Mouse (Mus musculus) hindbrain, embryonic 13.5 days (tissue): ENCODE data around the gene Fsd1. TPM values are rescaled to one million over a fixed set of nuclear protein-coding genes. Genes with fewer than 3 reads are reported as not detected.
A peak's percentile ranks its signal among the peaks of the same experiment; 100 is the strongest.
"Not testable (repeated sequence)": the region's sequence is repeated elsewhere in the genome, so short reads cannot be mapped to it uniquely, and the experiment has no call there.

ENCODE experiments used
- ATAC-seq: fragments of 200-750 bp; cut with Nextera tagmentation; 2 replicates; pipeline ENCODE4 v1.8.0; 2017; ENCODE audit warnings: moderate TSS enrichment; ENCODE audit not compliant: low FRiP score
- H3K27ac ChIP-seq: fragments of 300-500 bp; sonication (generic); 2 replicates; pipeline ENCODE4 v1.5.1; 2015; ENCODE audit warnings: inconsistent platforms, mild to moderate bottlenecking, moderate library complexity
- H3K27me3 ChIP-seq: fragments of 300-500 bp; sonication (generic); 2 replicates; pipeline ENCODE4 v1.6.1; 2015; ENCODE audit warnings: mild to moderate bottlenecking, inconsistent platforms
- H3K36me3 ChIP-seq: fragments of 300-500 bp; sonication (generic); 2 replicates; pipeline ENCODE4 v1.6.1; 2015; ENCODE audit warnings: mild to moderate bottlenecking, inconsistent platforms
- H3K4me1 ChIP-seq: fragments of 300-500 bp; sonication (generic); replicated peaks from 2 replicates; pipeline ENCODE4 v1.6.1; 2015; ENCODE audit warnings: inconsistent platforms
- H3K4me2 ChIP-seq: fragments of 300-500 bp; sonication (generic); 2 replicates; pipeline ENCODE4 v1.6.1; 2015; ENCODE audit warnings: inconsistent platforms, mild to moderate bottlenecking, moderate library complexity
- H3K4me3 ChIP-seq: fragments of 300-500 bp; sonication (generic); 2 replicates; pipeline ENCODE4 v1.5.1; 2015; ENCODE audit warnings: mild to moderate bottlenecking, inconsistent platforms
- H3K9ac ChIP-seq: fragments of 300-500 bp; sonication (generic); 2 replicates; pipeline ENCODE4 v1.6.1; 2015; ENCODE audit warnings: mild to moderate bottlenecking, inconsistent platforms
- H3K9me3 ChIP-seq: fragments of 300-500 bp; sonication (generic); 2 replicates; pipeline ENCODE4 v1.6.1; 2016; ENCODE audit warnings: inconsistent platforms
- WGBS: fragments of 180-500 bp; shearing (Covaris S2); methylation state at CpG from one replicate; pipeline ENCODE4 v1.1.7; 2015; 5-methylcytosine and 5-hydroxymethylcytosine counted together
- polyA plus RNA-seq: library from polyadenylated mRNA; unstranded; fragments of >200 nt; fragmentation: Nextera tagmentation; extraction: Ambion mirVana; gene quantifications from 2 replicates; pipeline ENCODE4 v1.2.1, GENCODE M21; 2015

Gene Fsd1
- polyA plus RNA-seq, result 159 and 172 TPM in 2 replicates

DNA sequence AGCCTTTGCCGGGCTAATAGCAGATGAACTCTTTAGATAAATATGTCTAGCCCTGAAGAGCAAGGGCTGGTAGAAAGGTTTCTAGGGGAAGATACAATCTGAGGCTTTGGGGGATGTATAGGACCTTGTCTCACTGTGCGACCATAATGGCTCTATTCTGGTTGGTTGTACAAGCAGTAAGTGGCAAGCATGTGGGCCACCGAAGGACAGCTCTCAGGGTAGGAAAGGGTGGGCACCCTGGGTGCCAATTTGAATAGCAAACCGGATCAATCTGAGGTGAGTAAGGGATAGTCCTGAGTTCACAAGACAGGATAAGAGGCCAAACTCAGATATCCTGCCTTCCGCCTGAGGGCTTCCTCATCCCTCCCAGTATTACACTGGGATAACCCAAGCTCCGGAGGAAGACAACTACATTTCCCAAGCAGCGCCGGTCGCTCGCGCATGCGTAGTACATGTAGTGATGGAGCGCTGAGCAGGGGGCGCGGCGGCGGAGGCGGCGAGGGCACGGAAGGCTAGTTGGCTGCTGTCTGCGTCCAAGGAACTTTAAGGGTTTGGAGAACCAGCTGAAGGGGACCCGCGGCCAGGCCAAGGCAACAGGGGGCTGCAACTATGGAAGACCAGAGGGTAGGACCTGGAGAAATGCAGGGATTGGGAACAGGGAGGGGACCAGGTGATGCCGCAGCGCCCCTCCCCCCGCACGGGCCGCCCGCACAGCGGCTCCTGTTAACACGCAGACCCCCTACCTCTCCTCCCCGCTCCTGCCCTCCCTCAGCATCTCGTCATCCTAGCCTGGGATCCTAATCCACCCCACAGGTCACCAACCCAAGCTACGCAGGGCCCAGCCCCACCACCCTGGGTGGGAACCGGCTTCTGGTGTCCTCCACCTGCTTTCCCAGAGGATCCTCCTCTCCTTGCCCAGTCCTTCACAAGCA is at the start of gene Fsd1:
Fsd1 (plus strand) TSS at position 480 of the 932 bp plus-strand sequence.
- peak within 1 kb of the TSS; percentile 76 for H3K4me3 ChIP-seq
- H3K9me3 ChIP-seq, result no peaks in the 10 kb centered on the region
- peaks cover 27% of the 10 kb centered on the region for H3K36me3 ChIP-seq
- H3K27ac ChIP-seq, result peak within 1 kb of the TSS; percentile 85
- H3K27me3 ChIP-seq, result no peaks in the 10 kb centered on the region
- H3K9ac ChIP-seq, result peak within 1 kb of the TSS; percentile 94
- peak; percentile 83 for ATAC-seq
- peaks cover 19% of the 10 kb centered on the region for H3K4me1 ChIP-seq
- 8% methylated on average over 35 of the region's 35 CpGs for WGBS
- H3K4me2 ChIP-seq, result peak within 1 kb of the TSS; percentile 72

DNA sequence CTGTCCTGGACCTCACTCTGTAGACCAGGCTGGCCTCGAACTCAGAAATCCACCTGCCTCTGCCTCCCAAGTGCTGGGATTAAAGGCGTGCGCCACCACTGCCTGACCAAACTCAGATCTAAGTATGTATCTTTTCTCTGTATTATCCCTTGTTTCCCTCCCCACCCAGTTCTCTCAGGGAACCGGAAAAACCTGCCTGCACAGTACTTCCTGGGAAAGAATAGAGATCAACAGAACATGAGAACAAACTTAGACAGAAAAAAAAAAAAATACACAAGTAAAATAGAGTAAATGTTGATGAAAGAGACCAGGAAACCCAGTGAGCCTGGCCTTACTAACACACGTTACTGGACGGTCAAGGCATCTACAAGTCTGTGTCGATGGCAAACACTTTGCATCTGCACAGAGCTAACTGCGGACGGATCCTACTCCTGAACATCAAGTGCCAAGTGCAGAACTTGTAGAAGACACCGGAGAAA is 41.9 kb upstream of the Fsd1 start:
- 37% methylated on average over 10 of the region's 10 CpGs for WGBS
- peak overlapping the region; percentile 95 for H3K27ac ChIP-seq
- H3K9me3 ChIP-seq, ATAC-seq, H3K27me3 ChIP-seq: not testable (repeated sequence)
- peak overlapping the region; percentile 51 for H3K4me3 ChIP-seq
- H3K4me2 ChIP-seq, result peak overlapping the region; percentile 74
- H3K4me1 ChIP-seq, result peaks cover 12% of the 10 kb centered on the region
- H3K9ac ChIP-seq, result peak overlapping the region; percentile 75
- peaks cover 17% of the 10 kb centered on the region for H3K36me3 ChIP-seq

- peak overlapping the region; percentile 95 for H3K27ac ChIP-seq
- ATAC-seq, result peak; percentile 99
- H3K4me2 ChIP-seq, result peak overlapping the region; percentile 74
- under 1% methylated on average over 56 of the region's 56 CpGs for WGBS
- H3K4me1 ChIP-seq, result peaks cover 12% of the 10 kb centered on the region
- peak overlapping the region; percentile 51 for H3K4me3 ChIP-seq
- not testable (repeated sequence) for H3K9me3 ChIP-seq, H3K27me3 ChIP-seq
- peak overlapping the region; percentile 75 for H3K9ac ChIP-seq
- H3K36me3 ChIP-seq, result peaks cover 10% of the 10 kb centered on the region
These were observed 41.2 kb upstream of the Fsd1 start for GRCm38 (mm10) chr17:55944866-55945682.

DNA sequence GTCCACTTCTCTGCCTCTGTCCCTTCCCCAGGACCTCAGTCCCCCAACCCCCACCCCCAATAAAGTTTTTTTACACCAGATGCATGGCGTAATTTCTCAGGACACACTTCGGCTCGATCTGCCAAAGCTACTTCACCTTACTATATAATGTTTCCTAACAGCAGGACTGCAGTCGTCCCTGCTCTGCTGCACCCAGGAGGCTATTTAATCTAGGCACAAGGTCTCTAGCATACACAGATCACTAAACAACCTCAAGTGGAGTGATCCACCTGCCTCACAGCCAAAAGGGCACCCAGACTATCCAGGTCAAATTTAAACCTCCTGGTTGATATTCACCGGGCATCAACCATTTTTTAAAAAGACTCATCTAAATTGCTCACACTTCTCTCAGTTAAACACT is 40.6 kb upstream of the Fsd1 start:
- H3K9me3 ChIP-seq, result peaks cover 4% of the 10 kb centered on the region; the same call in 1 of the 2 replicates
- H3K4me1 ChIP-seq, result peaks cover 12% of the 10 kb centered on the region
- H3K4me2 ChIP-seq, result peak overlapping the region; percentile 74
- no peak for ATAC-seq
- peak overlapping the region; percentile 95 for H3K27ac ChIP-seq
- H3K9ac ChIP-seq, result peak overlapping the region; percentile 75
- 0 out of 2 replicates have a peak, but pooled peaks cover 3% of the 10 kb centered on the region for H3K27me3 ChIP-seq
- peaks cover 4% of the 10 kb centered on the region for H3K36me3 ChIP-seq
- H3K4me3 ChIP-seq, result peak overlapping the region; percentile 51
- WGBS, result 35% methylated on average over 5 of the region's 5 CpGs

DNA sequence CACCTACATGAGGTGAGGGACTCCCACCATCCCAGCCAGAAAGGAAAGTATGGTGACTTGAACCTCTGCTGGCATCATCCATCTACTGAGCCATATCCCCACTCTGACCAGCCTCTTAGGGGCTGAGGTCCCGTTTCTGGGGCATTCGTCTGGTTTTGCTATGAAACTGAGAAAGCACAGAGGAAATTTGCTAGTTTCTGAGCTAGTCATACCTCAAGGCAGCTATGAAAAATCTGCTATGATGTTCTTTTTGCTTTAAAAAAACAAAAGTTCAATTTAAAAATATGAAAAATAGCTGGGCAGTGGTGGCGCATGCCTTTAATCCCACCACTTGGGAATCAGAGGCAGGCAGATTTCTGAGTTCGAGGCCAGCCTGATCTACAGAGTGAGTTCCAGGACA is 37.7 kb upstream of the Fsd1 start:
- 93% methylated on average over 4 of the region's 4 CpGs for WGBS
- no peak overlapping the region for H3K4me3 ChIP-seq
- no peaks in the 10 kb centered on the region for H3K9me3 ChIP-seq
- H3K27ac ChIP-seq, result no peak overlapping the region
- ATAC-seq, result no peak
- 0 out of 2 replicates have a peak, but pooled peaks cover 8% of the 10 kb centered on the region for H3K27me3 ChIP-seq
- peaks cover 12% of the 10 kb centered on the region for H3K4me1 ChIP-seq
- H3K9ac ChIP-seq, result no peak overlapping the region
- no peaks in the 10 kb centered on the region for H3K36me3 ChIP-seq
- no peak overlapping the region for H3K4me2 ChIP-seq

DNA sequence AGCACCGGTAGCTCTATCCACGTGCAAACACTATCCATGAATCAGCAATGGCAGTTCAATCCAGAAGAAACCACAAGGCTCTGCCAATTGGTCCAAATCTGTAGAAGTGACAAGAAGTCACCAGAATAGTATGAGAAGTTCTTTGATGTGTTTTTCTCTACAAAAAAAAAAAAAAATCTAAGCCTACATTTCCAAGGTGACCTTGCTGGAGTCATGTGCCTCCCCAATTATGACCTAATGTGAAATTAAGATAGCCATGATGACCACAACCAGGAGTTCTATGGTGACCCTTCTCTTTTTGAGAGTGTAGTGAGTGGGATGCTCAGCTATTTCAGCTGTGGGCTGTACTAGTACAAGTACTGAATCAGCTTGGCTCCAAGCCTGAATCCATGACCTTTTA is 36.9 kb upstream of the Fsd1 start, which contains the start of gene Zfp119b:
Zfp119b (minus strand) TSS at position 101 of the 400 bp plus-strand sequence.
- Histone ChIP-seq H3K27me3 (peaks cover 16% of the 10 kb centered on the region), H3K4me1 (peaks cover 10% of the 10 kb centered on the region), H3K9me3 (no peaks in the 10 kb centered on the region), H3K9ac (no peak within 1 kb of the TSS), H3K27ac (no peak within 1 kb of the TSS), H3K4me2 (no peak within 1 kb of the TSS), H3K4me3 (no peak within 1 kb of the TSS), H3K36me3 (no peaks in the 10 kb centered on the region)
- WGBS, result 93% methylated on average over 2 of the region's 2 CpGs
- ATAC-seq, result no peak

DNA sequence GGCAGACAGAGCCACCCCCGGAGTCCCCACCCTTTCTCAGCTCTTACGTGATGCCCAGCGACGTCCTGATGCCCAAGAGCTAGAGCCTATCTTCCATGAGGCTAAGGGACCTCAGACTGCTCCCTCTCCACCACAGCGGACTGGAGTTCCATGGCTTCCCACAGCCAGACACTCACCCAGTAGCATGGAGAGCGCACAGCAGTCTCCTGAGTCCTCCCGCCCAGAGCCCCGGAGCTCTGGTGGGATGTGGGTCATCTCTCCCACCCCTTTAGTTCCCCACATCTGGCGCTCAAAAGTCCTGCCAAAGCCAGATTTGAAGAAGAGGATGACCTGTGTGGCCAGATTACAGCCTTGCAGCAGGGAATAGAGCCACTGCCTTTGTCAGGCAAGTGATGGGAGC is 35.7 kb upstream of the Fsd1 start:
- peaks cover 7% of the 10 kb centered on the region for H3K4me1 ChIP-seq
- no peak for ATAC-seq
- H3K4me2 ChIP-seq, result no peak overlapping the region
- H3K9me3 ChIP-seq, result no peaks in the 10 kb centered on the region
- H3K4me3 ChIP-seq, result no peak overlapping the region
- H3K27ac ChIP-seq, result no peak overlapping the region
- H3K9ac ChIP-seq, result no peak overlapping the region
- peaks cover 26% of the 10 kb centered on the region for H3K27me3 ChIP-seq
- no peaks in the 10 kb centered on the region for H3K36me3 ChIP-seq
- 80% methylated on average over 9 of the region's 9 CpGs for WGBS

GRCm38 (mm10) chr17:55952041-55952440 is 34.3 kb upstream of the Fsd1 start:
- Histone ChIP-seq H3K4me2 (no peak overlapping the region), H3K9me3 (no peaks in the 10 kb centered on the region), H3K27ac (no peak overlapping the region), H3K36me3 (no peaks in the 10 kb centered on the region), H3K9ac (peak overlapping the region; percentile 39; the same call in 1 of the 2 replicates), H3K4me3 (no peak overlapping the region), H3K27me3 (peaks cover 26% of the 10 kb centered on the region), H3K4me1 (peaks cover 17% of the 10 kb centered on the region)
- ATAC-seq, result no peak

DNA sequence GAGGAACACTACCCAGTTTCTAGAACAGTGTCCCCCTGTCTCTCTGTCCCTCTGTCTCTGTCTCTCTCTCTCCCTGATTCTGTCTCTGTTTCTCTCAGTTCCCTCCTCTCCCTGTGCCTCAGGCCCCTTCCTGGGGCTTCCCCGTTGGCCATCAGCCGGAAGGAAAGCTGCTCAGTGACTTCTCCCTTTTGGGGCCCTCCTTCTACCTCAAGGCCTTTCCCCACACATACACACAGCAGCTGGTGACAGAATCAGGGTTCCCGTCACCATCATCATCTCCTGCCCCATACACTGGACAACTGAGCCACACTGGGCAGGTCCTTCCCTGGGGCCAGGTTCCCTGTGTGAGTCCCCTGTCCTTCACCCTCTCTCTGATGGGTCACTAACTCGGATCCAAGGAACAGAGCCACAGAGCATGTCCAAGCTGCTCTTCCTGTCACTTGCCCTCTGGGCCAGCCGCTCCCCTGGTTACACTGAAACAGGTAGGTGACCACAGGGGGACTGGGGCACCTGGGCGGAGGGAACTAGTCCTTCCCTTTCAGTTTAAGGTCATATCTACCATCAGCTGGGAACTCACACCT is 33.8 kb upstream of the Fsd1 start, which contains the start of gene Ebi3:
Ebi3 (plus strand) TSS at position 194 of the 581 bp plus-strand sequence.
- Histone ChIP-seq H3K9ac (peak within 1 kb of the TSS; percentile 39; the same call in 1 of the 2 replicates), H3K27me3 (peaks cover 26% of the 10 kb centered on the region), H3K4me1 (peaks cover 21% of the 10 kb centered on the region), H3K4me3 (no peak within 1 kb of the TSS), H3K9me3 (no peaks in the 10 kb centered on the region), H3K36me3 (no peaks in the 10 kb centered on the region), H3K4me2 (no peak within 1 kb of the TSS), H3K27ac (no peak within 1 kb of the TSS)
- no peak for ATAC-seq
- WGBS, result 83% methylated on average over 6 of the region's 6 CpGs

DNA sequence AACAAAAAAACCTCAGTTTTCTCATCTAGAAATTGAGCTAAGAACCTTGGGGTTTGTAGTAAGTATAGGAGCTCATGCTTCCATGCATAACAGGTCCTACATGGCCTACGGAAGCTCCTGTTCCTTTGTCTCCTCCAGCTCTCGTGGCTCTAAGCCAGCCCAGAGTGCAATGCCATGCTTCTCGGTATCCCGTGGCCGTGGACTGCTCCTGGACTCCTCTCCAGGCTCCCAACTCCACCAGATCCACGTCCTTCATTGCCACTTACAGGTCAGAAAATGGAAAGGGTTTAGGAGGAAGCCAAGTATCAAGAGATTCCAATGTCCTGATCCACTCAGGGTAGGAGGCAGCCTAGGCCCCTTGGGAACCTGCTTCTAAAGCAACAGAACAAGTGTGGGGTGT is 32.6 kb upstream of the Fsd1 start:
- no peak overlapping the region for H3K4me3 ChIP-seq
- peaks cover 26% of the 10 kb centered on the region for H3K27me3 ChIP-seq
- H3K4me2 ChIP-seq, result no peak overlapping the region
- no peak for ATAC-seq
- H3K9ac ChIP-seq, result no peak overlapping the region
- WGBS, result 81% methylated on average over 6 of the region's 6 CpGs
- no peaks in the 10 kb centered on the region for H3K9me3 ChIP-seq
- H3K36me3 ChIP-seq, result no peaks in the 10 kb centered on the region
- H3K4me1 ChIP-seq, result peaks cover 33% of the 10 kb centered on the region
- no peak overlapping the region for H3K27ac ChIP-seq

DNA sequence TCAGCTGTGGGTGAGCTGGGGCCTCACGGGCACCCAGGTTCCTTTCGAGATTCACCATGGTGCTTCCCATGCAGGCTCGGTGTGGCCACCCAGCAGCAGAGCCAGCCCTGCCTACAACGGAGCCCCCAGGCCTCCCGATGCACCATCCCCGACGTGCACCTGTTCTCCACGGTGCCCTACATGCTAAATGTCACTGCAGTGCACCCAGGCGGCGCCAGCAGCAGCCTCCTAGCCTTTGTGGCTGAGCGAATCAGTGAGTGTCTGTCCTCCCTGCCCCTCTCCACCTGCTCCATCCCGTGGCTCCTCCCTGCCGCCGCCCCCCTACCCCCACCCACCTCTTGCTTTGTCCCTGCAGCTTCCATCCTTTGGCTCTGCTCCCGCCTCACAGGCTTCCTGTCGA is 32.1 kb upstream of the Fsd1 start:
- Histone ChIP-seq H3K4me1 (peaks cover 33% of the 10 kb centered on the region), H3K36me3 (no peaks in the 10 kb centered on the region), H3K9me3 (no peaks in the 10 kb centered on the region), H3K4me2 (no peak overlapping the region), H3K27ac (no peak overlapping the region), H3K9ac (no peak overlapping the region), H3K4me3 (no peak overlapping the region), H3K27me3 (peaks cover 26% of the 10 kb centered on the region)
- 41% methylated on average over 16 of the region's 16 CpGs for WGBS
- ATAC-seq, result no peak
